Mouse (Mus musculus) myocyte (in vitro differentiated cells): Measurements from ENCODE around the gene Cldn15.

ENCODE experiments used
- CEBPB ChIP-seq: IDR thresholded peaks from 2 replicates; pipeline ENCODE4 v1.6.1; 2011; ENCODE audit warnings: mild to moderate bottlenecking, moderate library complexity; ENCODE audit not compliant: poor library complexity, insufficient read depth, severe bottlenecking
- E2F4 ChIP-seq: IDR thresholded peaks from one replicate; pipeline ENCODE4 v1.6.1; 2011; ENCODE audit warnings: mild to moderate bottlenecking, control low read depth, moderate library complexity; ENCODE audit not compliant: insufficient read depth
- MAX ChIP-seq: IDR thresholded peaks from one replicate; pipeline ENCODE4 v1.6.1; 2011; ENCODE audit warnings: low read depth, mild to moderate bottlenecking, control low read depth
- MYOD1 ChIP-seq, 3 experiments: IDR thresholded peaks; one replicate each; pipeline ENCODE4 v1.6.1; 2011; ENCODE audit warnings: control low read depth in 2 of 3, low read depth in 2 of 3, mild to moderate bottlenecking in 2 of 3, moderate library complexity in 1 of 3; ENCODE audit not compliant: insufficient read length in 2 of 3, control insufficient read depth in 1 of 3
- POLR2A ChIP-seq: IDR thresholded peaks from one replicate; pipeline ENCODE4 v1.6.1; 2011; ENCODE audit warnings: low read depth, mild to moderate bottlenecking, control low read depth, moderate library complexity; ENCODE audit not compliant: insufficient read length
- POLR2AphosphoS2 ChIP-seq: IDR thresholded peaks from one replicate; pipeline ENCODE4 v1.6.1; 2011; ENCODE audit warnings: low read depth, control low read depth; ENCODE audit not compliant: insufficient read length
- REST ChIP-seq: IDR thresholded peaks from one replicate; pipeline ENCODE4 v1.6.1; 2011; ENCODE audit warnings: mild to moderate bottlenecking, control low read depth, moderate library complexity; ENCODE audit not compliant: insufficient read depth, insufficient read length
- TCF12 ChIP-seq: IDR thresholded peaks from one replicate; pipeline ENCODE4 v1.6.1; 2011; ENCODE audit warnings: mild to moderate bottlenecking, control low read depth; ENCODE audit not compliant: poor library complexity, insufficient read depth, severe bottlenecking
- TCF3 ChIP-seq: IDR thresholded peaks from one replicate; pipeline ENCODE4 v1.6.1; 2011; ENCODE audit warnings: low read depth, control low read depth; ENCODE audit not compliant: insufficient read length
- USF1 ChIP-seq: IDR thresholded peaks from one replicate; pipeline ENCODE4 v1.6.1; 2011; ENCODE audit warnings: low read depth, mild to moderate bottlenecking, control low read depth, moderate library complexity

DNA sequence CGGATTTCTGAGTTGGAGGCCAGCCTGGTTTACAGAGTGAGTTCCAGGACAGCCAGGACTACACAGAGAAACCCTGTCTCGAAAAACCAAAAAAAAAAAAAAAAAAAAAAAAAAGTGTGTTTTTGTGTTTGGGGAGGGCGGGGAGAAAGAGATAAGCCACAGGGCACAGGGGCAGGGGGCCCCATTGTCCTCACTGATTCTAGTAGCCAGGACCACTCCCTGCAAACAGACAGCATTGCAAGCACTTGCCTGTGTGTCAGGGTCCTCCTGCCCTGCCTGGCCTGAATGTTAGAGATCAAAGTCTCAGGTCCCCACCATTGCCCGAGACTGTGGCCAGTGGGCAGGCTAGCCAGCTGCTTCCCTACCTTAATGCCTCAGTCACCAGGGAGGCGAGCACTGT is 33.0 kb downstream of the Cldn15 start:
- TF ChIP-seq POLR2A (no peak), MAX (no peak), POLR2AphosphoS2 (no peak), TCF3 (no peak), USF1 (no peak), CEBPB (no peak), TCF12 (no peak), E2F4 (no peak), MYOD1 (IDR thresholded peaks at IDR 0.05; ENCODE audit: control insufficient read depth in 1 of 3, insufficient read length in 2 of 3, low read depth in 2 of 3) (no peak), REST (no peak)
